Mouse (Mus musculus) brain, adult 10 weeks (tissue): Measurements from ENCODE around the gene Adamtsl4. TPM values are rescaled to one million over a fixed set of nuclear protein-coding genes. Genes with fewer than 3 reads are reported as not detected.

Experiments
- polyA plus RNA-seq: library from polyadenylated mRNA; stranded (reverse); fragments of 350-450 nt; fragmentation: Illumina TruSeq; extraction: RNeasy Lipid Tissue Mini Kit (QIAGEN cat#74804); gene quantifications from one replicate; pipeline ENCODE4 v1.2.3, GENCODE M21; 2015; ENCODE audit warnings: low read depth, low replicate concordance

Adamtsl4 gene
- 5.2 TPM for polyA plus RNA-seq

GRCm38 (mm10) chr3:95687524-95688421 lies at the start of gene Adamtsl4:
Gene Adamtsl4 (minus strand): TSS chr3:95687917.

GRCm38 (mm10) chr3:95658236-95658867 lies 29.4 kb downstream of the Adamtsl4 start, which contains the start of gene Mcl1:
Gene Mcl1 (plus strand): TSS chr3:95658788.

Other genes starting within 250 kb of the Adamtsl4 start
- gene Ctsk, start 188.7 kb downstream of the Adamtsl4 start, polyA plus RNA-seq = 6.2 TPM
- gene Ctss, start 161.1 kb downstream of the Adamtsl4 start, polyA plus RNA-seq = 136 TPM
- gene Hormad1, start 128.2 kb downstream of the Adamtsl4 start, polyA plus RNA-seq = not detected
- gene Golph3l, start 99.0 kb downstream of the Adamtsl4 start, polyA plus RNA-seq = 20.4 TPM
- gene Ensa, start 62.9 kb downstream of the Adamtsl4 start, polyA plus RNA-seq = 489 TPM
- gene Mcl1, start 29.1 kb downstream of the Adamtsl4 start, polyA plus RNA-seq = 55.3 TPM
- 7.9 TPM for gene Ecm1, start 51.7 kb upstream of the Adamtsl4 start, polyA plus RNA-seq
- 30.4 TPM for gene Tars2, start 72.3 kb upstream of the Adamtsl4 start, polyA plus RNA-seq
- 21.0 TPM for gene Rprd2, start 130.9 kb upstream of the Adamtsl4 start, polyA plus RNA-seq
- 25.4 TPM for gene Prpf3, start 168.0 kb upstream of the Adamtsl4 start, polyA plus RNA-seq
- 282 TPM for gene Mrps21, start 183.6 kb upstream of the Adamtsl4 start, polyA plus RNA-seq
- 21.2 TPM for gene Ciart, start 194.3 kb upstream of the Adamtsl4 start, polyA plus RNA-seq
- 11.2 TPM for gene BC028528, start 204.1 kb upstream of the Adamtsl4 start, polyA plus RNA-seq
- 72.2 TPM for gene Aph1a, start 206.1 kb upstream of the Adamtsl4 start, polyA plus RNA-seq
- 23.3 TPM for gene Car14, start 216.8 kb upstream of the Adamtsl4 start, polyA plus RNA-seq
- gene Anp32e, start 241.3 kb upstream of the Adamtsl4 start, polyA plus RNA-seq = 78.9 TPM